Mouse (Mus musculus) limb, embryonic 14.5 days (tissue): ENCODE measurements around the gene Ncam1. TPM values are rescaled to one million over a fixed set of nuclear protein-coding genes. Genes with fewer than 3 reads are reported as not detected.

Experiments used
- ATAC-seq: fragments of 200-750 bp; cut with Nextera tagmentation; 2 replicates; pipeline ENCODE4 v1.8.0; 2017; ENCODE audit warnings: low read depth, moderate number of reproducible peaks, moderate TSS enrichment; ENCODE audit not compliant: low FRiP score
- DNase-seq: peaks from one replicate; pipeline ENCODE4 v3.0.0-alpha.2; 2015; ENCODE audit warnings: low spot score
- H3K27ac ChIP-seq: fragments of 300-500 bp; sonication (generic); replicated peaks from 2 replicates; pipeline ENCODE4 v1.5.1; 2014; ENCODE audit warnings: low read depth, mild to moderate bottlenecking, low read length, moderate library complexity, mixed read lengths
- H3K27me3 ChIP-seq: fragments of 300-500 bp; sonication (generic); 2 replicates; pipeline ENCODE4 v1.6.1; 2014; ENCODE audit warnings: low read length, mixed read lengths; ENCODE audit not compliant: control insufficient read depth, insufficient read depth
- H3K36me3 ChIP-seq: fragments of 300-500 bp; sonication (generic); 2 replicates; pipeline ENCODE4 v1.6.1; 2014; ENCODE audit warnings: mild to moderate bottlenecking, low read length, moderate library complexity, mixed read lengths; ENCODE audit not compliant: control insufficient read depth, insufficient read depth
- H3K4me1 ChIP-seq: fragments of 300-500 bp; sonication (generic); 2 replicates; pipeline ENCODE4 v1.6.1; 2014; ENCODE audit warnings: antibody characterized with exemption, low read length, mixed read lengths; ENCODE audit not compliant: control insufficient read depth, insufficient read depth
- H3K4me2 ChIP-seq: fragments of 300-500 bp; sonication (generic); replicated peaks from 2 replicates; pipeline ENCODE4 v1.6.1; 2014; ENCODE audit warnings: low read depth, mild to moderate bottlenecking, low read length, moderate library complexity; ENCODE audit not compliant: severe bottlenecking
- H3K4me3 ChIP-seq: fragments of 300-500 bp; sonication (generic); replicated peaks from 2 replicates; pipeline ENCODE4 v1.5.1; 2014; ENCODE audit warnings: low read length
- H3K9ac ChIP-seq: fragments of 300-500 bp; sonication (generic); 2 replicates; pipeline ENCODE4 v1.6.1; 2014; ENCODE audit warnings: mild to moderate bottlenecking, low read depth, low read length, moderate library complexity; ENCODE audit not compliant: severe bottlenecking
- H3K9me3 ChIP-seq: fragments of 300-500 bp; sonication (generic); 2 replicates; pipeline ENCODE4 v1.6.1; 2016; ENCODE audit warnings: low read length; ENCODE audit not compliant: control insufficient read depth
- POLR2A ChIP-seq: fragments of 200-500 bp; IDR thresholded peaks from 2 replicates; pipeline ENCODE4 v1.8.0; 2012; ENCODE audit warnings: inconsistent platforms, mild to moderate bottlenecking, moderate library complexity, borderline replicate concordance; ENCODE audit not compliant: insufficient read depth, insufficient read length; ENCODE audit errors: extremely low read depth
- WGBS: fragments of 180-500 bp; shearing (Covaris S2); extraction: QIAGEN DNeasy Blood & Tissue Kit; methylation state at CpG from one replicate; pipeline ENCODE4 v1.1.7; 2014; 5-methylcytosine and 5-hydroxymethylcytosine counted together
- polyA plus RNA-seq, 2 experiments: library from polyadenylated mRNA; depleted of rRNA in 1 of 2; stranded (reverse) in 1 of 2; unstranded in 1 of 2; fragments of >200 nt; fragmentation: Nextera tagmentation in 1 of 2; extraction: Ambion mirVana in 1 of 2; gene quantifications; 2 replicates each; pipeline versions ENCODE4 v1.2.1 to v1.2.3; 2012 to 2014

The Ncam1 gene
- polyA plus RNA-seq, 2 experiments, result 31.1 to 62.5 TPM

GRCm38 (mm10) chr9:49488258-49488657, 310.5 kb downstream of the Ncam1 start:
- Histone ChIP-seq H3K27me3 (no peaks in the 10 kb centered on the region), H3K27ac (no peak overlapping the region), H3K4me1 (peaks cover 10% of the 10 kb centered on the region; the same call in 1 of the 2 replicates), H3K9ac (no peak overlapping the region), H3K9me3 (no peaks in the 10 kb centered on the region), H3K36me3 (no peaks in the 10 kb centered on the region), H3K4me2 (no peak overlapping the region), H3K4me3 (no peak overlapping the region)
- ATAC-seq (no peak), DNase-seq (no peak)
- WGBS, result 75% methylated on average over 7 of the region's 7 CpGs
- TF ChIP-seq POLR2A, result no peak

GRCm38 (mm10) chr9:49487657-49487943, 311.1 kb downstream of the Ncam1 start:
- H3K27ac ChIP-seq, result no peak overlapping the region
- no peaks in the 10 kb centered on the region for H3K27me3 ChIP-seq
- WGBS, result 73% methylated on average over 6 of the region's 6 CpGs
- ATAC-seq (no peak), DNase-seq (no peak)
- H3K4me3 ChIP-seq, result no peak overlapping the region
- no peaks in the 10 kb centered on the region for H3K9me3 ChIP-seq
- no peak overlapping the region for H3K9ac ChIP-seq
- peaks cover 11% of the 10 kb centered on the region; the same call in 1 of the 2 replicates for H3K4me1 ChIP-seq
- no peak for TF ChIP-seq POLR2A
- no peak overlapping the region for H3K4me2 ChIP-seq
- no peaks in the 10 kb centered on the region for H3K36me3 ChIP-seq

DNA sequence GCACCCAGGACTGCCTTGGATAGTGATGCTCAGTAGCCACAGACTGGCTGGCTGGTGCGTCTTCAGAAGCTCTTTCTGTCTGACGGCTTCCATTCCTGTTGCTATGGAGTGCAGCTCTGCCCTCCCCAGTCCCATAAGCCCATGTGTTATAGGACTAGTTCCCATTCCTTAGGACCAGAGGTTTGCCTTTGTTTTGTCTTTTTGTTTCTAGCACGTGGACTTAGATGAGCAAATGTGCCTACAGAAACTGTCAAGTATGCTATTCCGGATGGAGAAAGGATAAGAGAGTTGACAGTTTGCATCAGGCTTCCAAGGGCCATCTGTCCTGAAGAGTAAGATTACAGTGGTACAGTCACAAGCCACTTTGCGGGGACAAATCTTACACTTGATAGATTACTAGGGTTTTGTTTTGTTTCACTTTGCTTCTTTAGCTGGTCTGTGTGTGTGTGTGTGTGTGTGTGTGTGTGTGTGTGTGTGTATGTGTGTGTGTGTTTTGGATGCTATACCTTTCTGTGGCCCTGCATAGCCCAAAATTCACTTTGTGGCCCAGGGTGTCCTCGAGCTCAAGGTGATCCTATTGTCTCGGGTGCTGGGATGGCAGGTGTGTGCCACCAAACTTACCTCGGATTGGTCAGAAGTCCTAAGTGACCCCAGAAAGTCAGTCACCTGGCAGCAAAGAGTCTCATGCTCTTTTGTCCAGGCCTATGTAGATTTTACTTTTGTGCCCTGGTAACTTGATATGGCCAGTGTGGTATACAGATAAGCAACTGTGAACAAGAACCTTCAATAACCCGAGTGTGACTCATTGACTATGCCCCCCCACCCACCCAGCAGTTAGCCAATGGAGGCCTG, 311.7 kb downstream of the Ncam1 start:
- no peak overlapping the region for H3K4me2 ChIP-seq
- no peaks in the 10 kb centered on the region for H3K27me3 ChIP-seq
- peaks cover 11% of the 10 kb centered on the region; the same call in 1 of the 2 replicates for H3K4me1 ChIP-seq
- no peaks in the 10 kb centered on the region for H3K36me3 ChIP-seq
- DNase-seq (no peak), ATAC-seq (no peak)
- 80% methylated on average over 9 of the region's 9 CpGs for WGBS
- H3K9ac ChIP-seq, result no peak overlapping the region
- TF ChIP-seq POLR2A, result no peak
- H3K9me3 ChIP-seq, result no peaks in the 10 kb centered on the region
- no peak overlapping the region for H3K27ac ChIP-seq
- H3K4me3 ChIP-seq, result no peak overlapping the region

GRCm38 (mm10) chr9:49485892-49486311, 312.8 kb downstream of the Ncam1 start, which contains the start of gene Ttc12:
Gene Ttc12 (minus strand): TSS chr9:49486225.
- 1% methylated on average over 18 of the region's 18 CpGs for WGBS

DNA sequence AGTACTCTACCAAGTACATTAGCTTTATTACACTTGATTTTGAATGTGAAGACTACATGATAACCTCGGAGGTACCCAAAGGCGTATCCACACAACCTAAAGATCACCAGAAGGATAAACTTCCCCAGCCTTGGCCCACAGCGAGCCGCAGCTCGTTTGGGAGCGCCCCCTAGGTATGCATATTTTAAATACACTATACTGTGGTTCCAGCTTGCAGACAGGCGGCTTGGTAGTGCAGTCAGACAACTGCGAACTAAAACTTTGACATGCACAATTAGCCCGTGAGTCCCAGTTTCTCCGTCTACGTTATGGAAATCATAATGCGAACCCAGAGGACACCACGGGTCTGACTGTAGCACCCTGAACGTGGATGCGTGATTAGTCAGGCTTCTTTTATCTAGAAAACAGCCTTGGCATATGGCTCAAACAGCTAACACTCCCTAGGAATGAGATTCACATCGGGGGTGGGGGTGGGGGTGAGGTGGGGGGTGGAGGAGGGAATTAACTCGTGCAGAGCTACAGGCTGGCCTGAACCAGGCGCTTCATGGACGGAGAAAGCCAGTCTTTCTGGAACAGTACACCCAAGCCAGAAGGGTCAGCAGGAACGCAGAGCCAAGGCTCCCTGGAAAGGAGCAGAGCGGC, 313.4 kb downstream of the Ncam1 start:
- Histone ChIP-seq H3K4me3 (peak overlapping the region; percentile 54), H3K4me2 (peak overlapping the region; percentile 88), H3K27me3 (no peaks in the 10 kb centered on the region), H3K27ac (no peak overlapping the region), H3K4me1 (peaks cover 11% of the 10 kb centered on the region; the same call in 1 of the 2 replicates), H3K9me3 (no peaks in the 10 kb centered on the region), H3K9ac (peak overlapping the region; percentile 45), H3K36me3 (no peaks in the 10 kb centered on the region)
- TF ChIP-seq POLR2A, result no peak
- DNase-seq, result peak; percentile 52
- no peak; the same call in 1 of the 2 replicates for ATAC-seq
- 6% methylated on average over 21 of the region's 21 CpGs for WGBS

More at GRCm38 (mm10) chr9:49485892-49486311, 312.8 kb downstream of the Ncam1 start, which contains the start of gene Ttc12:
- Histone ChIP-seq H3K27me3 (no peaks in the 10 kb centered on the region), H3K36me3 (no peaks in the 10 kb centered on the region), H3K4me2 (peak within 1 kb of the TSS; percentile 88), H3K9me3 (no peaks in the 10 kb centered on the region), H3K27ac (no peak within 1 kb of the TSS), H3K9ac (peak within 1 kb of the TSS; percentile 45), H3K4me1 (peaks cover 11% of the 10 kb centered on the region; the same call in 1 of the 2 replicates), H3K4me3 (peak within 1 kb of the TSS; percentile 54)
- peak; percentile 84 for ATAC-seq
- TF ChIP-seq POLR2A, result no peak
- DNase-seq, result peak; percentile 85
